ENCODE assay signal across 16 mouse cellular contexts in the genomic region with DNA sequence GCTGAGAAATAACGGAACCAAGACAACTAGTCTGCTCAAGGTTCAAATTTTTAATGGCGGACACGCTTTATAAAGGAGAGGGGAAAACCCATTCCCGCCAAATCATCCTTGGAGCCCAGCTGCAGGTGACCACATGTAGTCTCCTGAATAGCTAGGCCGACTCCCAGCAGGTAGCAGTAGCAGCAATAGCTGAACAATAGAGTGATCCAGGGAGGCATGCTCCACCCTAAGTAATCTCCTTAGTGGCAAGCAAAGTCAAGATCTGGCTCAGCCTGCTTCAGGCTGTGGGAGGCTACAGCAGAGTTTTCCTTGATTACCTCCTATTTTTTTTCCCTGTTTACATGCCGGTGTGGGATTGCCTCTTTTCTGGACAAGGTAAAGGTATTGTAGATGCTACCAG.
"Had no signal": no experiment of that assay in that cellular context is flagged by ENCODE, and none has a peak within 500 bp of the region (broad histone marks: within the 10 kb centered on the region; RNA-seq: fewer than 3 reads in every experiment).

No protein-coding gene starts in this region.

- DNase-seq: retina, postnatal 1 day; right cerebral cortex, adult 18-20 months; right cerebral cortex, postnatal 14 days; right cerebral cortex, postnatal 25 days; right cerebral cortex, postnatal 4 days; spleen, adult 18-20 months; thymus, adult 18-20 months; thymus, adult 2 months; thymus, postnatal 14 days; thymus, postnatal 25 days; thymus, postnatal 36 days; thymus, postnatal 4 days had no signal

- H3K4me1 ChIP-seq: neural tube, embryonic 13.5 days; neural tube, embryonic 15.5 days; stomach, embryonic 15.5 days had no signal

- H3K9me3 ChIP-seq: neural tube, embryonic 13.5 days; neural tube, embryonic 15.5 days; stomach, embryonic 15.5 days had no signal

- H3K9ac ChIP-seq: neural tube, embryonic 13.5 days; neural tube, embryonic 15.5 days; stomach, embryonic 15.5 days had no signal

- H3K27ac ChIP-seq: neural tube, embryonic 13.5 days; neural tube, embryonic 15.5 days; stomach, embryonic 15.5 days; stomach, postnatal 0 days had no signal

- H3K4me3 ChIP-seq: neural tube, embryonic 13.5 days; neural tube, embryonic 15.5 days; stomach, embryonic 15.5 days had no signal

- H3K36me3 ChIP-seq: neural tube, embryonic 13.5 days; neural tube, embryonic 15.5 days; stomach, embryonic 15.5 days had no signal
